Mouse (Mus musculus): ENCODE results near the gene Olfr980. TPM values are rescaled to one million over a fixed set of nuclear protein-coding genes. Genes with fewer than 3 reads are reported as not detected.
"Not testable (repeated sequence)": the region's sequence is repeated elsewhere in the genome, so short reads cannot be mapped to it uniquely, and the experiment has no call there.

Gene Olfr980
- not detected for total RNA-seq (2021)
- long read RNA-seq, result 0 reads

DNA sequence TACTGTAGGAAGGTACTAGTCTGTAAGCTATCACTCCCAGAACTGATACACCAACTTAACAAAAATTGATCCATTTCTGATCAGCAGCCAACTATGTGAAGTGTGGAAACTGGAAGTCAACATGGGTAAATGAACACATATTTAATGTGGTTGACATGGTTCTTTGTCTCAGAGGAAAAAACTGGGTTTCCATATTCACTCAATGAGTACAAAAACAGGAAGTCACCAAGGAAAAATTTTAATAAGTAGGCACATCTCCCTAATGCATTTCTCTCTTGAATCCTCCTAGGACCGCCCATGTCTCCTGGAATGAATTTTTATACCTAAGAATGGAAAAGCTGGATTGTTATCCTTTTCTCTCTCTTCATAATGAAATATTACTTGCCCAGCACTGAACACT lies at the start of gene Olfr980:
Olfr980 (minus strand) TSS at position 101 of the 400 bp plus-strand sequence.
- DNase-seq (ENCODE audit: low spot score in 2 of 2), result no peak

DNA sequence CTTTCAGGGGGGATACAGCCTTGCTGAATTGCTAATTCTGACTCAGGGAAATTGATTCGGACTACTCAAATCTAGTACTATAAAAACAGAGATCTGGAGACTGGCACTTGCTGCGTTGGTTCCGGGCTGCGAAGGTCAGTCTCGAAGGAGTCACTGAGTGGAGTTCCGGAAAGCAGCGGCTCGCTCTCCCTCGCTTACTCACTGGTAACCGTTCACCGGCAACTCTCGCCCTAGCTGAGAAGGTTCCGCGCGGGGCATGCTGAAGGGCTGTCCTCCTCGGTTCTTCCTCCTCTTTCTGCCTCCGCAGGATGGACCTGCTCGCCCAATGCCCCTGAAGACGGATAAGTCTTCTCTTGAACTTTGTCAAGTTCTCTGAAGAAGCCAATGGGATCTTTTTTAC lies 40.8 kb upstream of the Olfr980 start:
- DNase-seq (ENCODE audit: low spot score in 2 of 2), result no peak

DNA sequence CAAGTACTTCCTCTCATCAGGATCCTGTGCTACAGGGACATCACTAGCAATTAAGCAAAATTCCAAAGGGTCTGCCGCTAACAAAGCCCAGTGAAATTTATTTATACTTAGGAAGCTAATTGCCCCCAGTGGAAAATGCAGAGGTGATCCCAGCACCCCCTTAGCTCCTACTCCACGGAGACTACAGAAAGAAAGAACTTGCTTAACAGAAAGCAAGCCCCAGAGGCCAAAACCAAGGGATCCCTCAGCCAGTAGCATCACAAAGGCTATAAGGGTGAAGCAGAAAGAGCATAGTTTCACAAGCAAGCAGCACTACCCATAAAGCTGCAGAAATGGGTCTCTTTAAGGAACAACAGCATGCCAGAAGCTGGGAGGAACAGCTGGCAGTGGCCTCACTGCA lies 11.8 kb upstream of the Olfr980 start, which contains the start of gene Olfr981:
Olfr981 (plus strand) TSS at position 301 of the 400 bp plus-strand sequence.
- DNase-seq (ENCODE audit: low spot score in 2 of 2), result no peak

DNA sequence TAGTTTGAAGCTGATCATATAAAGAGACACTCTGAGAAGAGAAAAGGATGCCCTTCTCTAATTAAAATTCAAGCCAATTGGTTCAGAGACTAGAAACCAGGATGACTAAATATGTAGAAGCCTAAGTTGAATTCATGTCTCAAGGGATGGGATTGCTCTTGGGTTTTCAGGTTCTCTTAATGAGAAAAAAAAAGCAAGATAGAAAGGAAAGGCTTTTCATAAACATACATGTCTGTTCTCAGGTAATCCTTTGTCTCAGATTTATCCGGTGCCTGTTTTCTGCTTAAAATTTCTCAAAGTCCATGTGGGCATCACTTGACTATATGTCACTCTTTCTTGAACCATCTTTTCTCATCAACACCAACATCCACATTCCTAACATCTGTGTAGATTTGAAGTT lies 6.0 kb downstream of the Olfr980 start, which contains the start of gene Olfr979:
Olfr979 (minus strand) TSS at position 101 of the 400 bp plus-strand sequence.
- DNase-seq (ENCODE audit: low spot score in 2 of 2), result no peak

DNA sequence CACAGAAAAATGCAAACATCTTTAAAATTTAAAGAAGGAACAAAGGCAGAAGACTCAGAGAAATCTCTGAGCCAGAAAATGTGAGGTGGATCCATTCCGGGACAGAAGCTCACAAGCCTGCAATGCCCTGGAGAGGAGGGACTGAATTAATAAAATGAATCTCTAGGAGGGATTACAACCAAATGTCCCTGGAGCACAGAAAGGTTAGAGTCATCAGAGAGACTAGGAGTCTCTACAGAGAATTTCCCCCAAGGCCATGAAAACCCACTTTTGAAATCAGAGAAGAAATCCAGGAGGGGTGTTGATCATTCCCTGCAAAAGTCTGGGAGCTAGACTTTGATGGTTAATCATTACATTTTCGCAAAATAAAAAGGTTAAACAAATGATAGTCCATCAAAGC lies 17.6 kb downstream of the Olfr980 start, which contains the start of gene Olfr978:
Olfr978 (plus strand) TSS at position 301 of the 400 bp plus-strand sequence.
- no peak for DNase-seq (ENCODE audit: low spot score in 2 of 2)

DNA sequence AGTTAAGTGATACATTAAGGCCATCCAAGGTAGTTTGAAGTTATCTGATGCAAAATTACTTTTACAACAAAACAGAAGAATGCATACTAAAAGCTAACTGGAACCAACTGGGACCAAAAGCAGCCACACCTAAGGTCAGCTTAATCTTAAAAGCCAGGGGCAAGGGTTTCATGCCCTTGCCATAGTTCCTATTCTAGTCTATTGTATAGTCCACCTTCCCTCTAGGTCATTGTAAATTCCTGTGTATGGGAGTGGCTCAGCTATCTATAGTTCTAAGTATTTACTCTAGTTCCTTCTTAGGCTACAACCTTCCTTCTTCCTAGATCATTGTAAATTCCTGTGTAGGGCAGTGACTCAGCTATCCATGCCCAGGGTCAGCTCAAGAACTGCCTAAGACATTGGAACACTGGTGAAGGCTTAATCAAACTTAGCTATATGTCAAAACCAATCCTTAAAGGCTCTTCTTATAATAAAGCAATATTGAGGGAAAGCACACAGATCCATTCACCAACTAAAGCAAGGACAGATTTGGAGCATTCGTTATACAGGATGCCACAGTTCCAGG lies 32.7 kb downstream of the Olfr980 start:
- DNase-seq (ENCODE audit: low spot score in 2 of 2), result not testable (repeated sequence)

GRCm38 (mm10) chr9:39961033-39961432 lies 48.3 kb downstream of the Olfr980 start, which contains the start of gene Olfr976:
Gene Olfr976 (minus strand): TSS chr9:39961133.
- DNase-seq (ENCODE audit: low spot score in 2 of 2), result not testable (repeated sequence)

Other genes starting within 250 kb of the Olfr980 start
- not detected for gene Olfr968, start 226.3 kb downstream of the Olfr980 start, total RNA-seq (2021)
- not detected for gene Olfr969, start 218.6 kb downstream of the Olfr980 start, total RNA-seq (2021)
- not detected for gene Olfr970, start 200.7 kb downstream of the Olfr980 start, total RNA-seq (2021)
- not detected for gene Olfr971, start 172.7 kb downstream of the Olfr980 start, total RNA-seq (2021)
- gene Olfr972, start 143.2 kb downstream of the Olfr980 start, total RNA-seq (2021), result not detected
- gene Olfr229, start 102.2 kb downstream of the Olfr980 start, total RNA-seq (2021), result not detected
- not detected for gene Olfr974, start 72.1 kb downstream of the Olfr980 start, total RNA-seq (2021)
- gene Olfr975, start 57.5 kb downstream of the Olfr980 start, total RNA-seq (2021), result not detected
- not detected for gene Olfr976, start 48.4 kb downstream of the Olfr980 start, total RNA-seq (2021)
- not detected for gene Olfr978, start 17.5 kb downstream of the Olfr980 start, total RNA-seq (2021)
- gene Olfr979, start 6.1 kb downstream of the Olfr980 start, total RNA-seq (2021), result not detected
- not detected for gene Olfr981, start 11.9 kb upstream of the Olfr980 start, total RNA-seq (2021)
- not detected for gene Olfr982, start 64.2 kb upstream of the Olfr980 start, total RNA-seq (2021)
- not detected for gene Olfr983, start 84.0 kb upstream of the Olfr980 start, total RNA-seq (2021)
- gene Olfr984, start 104.6 kb upstream of the Olfr980 start, total RNA-seq (2021), result not detected
- gene Olfr985, start 120.6 kb upstream of the Olfr980 start, total RNA-seq (2021), result not detected
- gene Tmem225, start 138.5 kb upstream of the Olfr980 start, total RNA-seq (2021), result not detected
- gene Olfr986, start 171.3 kb upstream of the Olfr980 start, total RNA-seq (2021), result under 1 TPM in 1 of 2 experiments, not detected in 1; 0.10 TPM
- gene Zfp202, start 182.7 kb upstream of the Olfr980 start, total RNA-seq (2021), result 1 to 10 TPM; 3.1 to 3.9 TPM